Mouse (Mus musculus) adrenal gland, postnatal 14 days (tissue): ENCODE results near the gene Lce1d. TPM values are rescaled to one million over a fixed set of nuclear protein-coding genes. Genes with fewer than 3 reads are reported as not detected.

Experiments
- DNase-seq: peaks from one replicate; pipeline ENCODE4 v3.0.0; 2021; ENCODE audit warnings: mixed read lengths
- long read RNA-seq, 2 experiments: library from polyadenylated mRNA; stranded (forward); transcript quantifications; one replicate each; pipeline ENCODE4 v2.0.0; 2021
- total RNA-seq: library from RNA; stranded (reverse); gene quantifications from 2 replicates; pipeline ENCODE4 v1.2.3, GENCODE M21; 2021

Gene Lce1d
- total RNA-seq = not detected in 2 replicates
- long read RNA-seq, experiment 1 = 0 reads
- long read RNA-seq, experiment 2 = 0 reads

DNA sequence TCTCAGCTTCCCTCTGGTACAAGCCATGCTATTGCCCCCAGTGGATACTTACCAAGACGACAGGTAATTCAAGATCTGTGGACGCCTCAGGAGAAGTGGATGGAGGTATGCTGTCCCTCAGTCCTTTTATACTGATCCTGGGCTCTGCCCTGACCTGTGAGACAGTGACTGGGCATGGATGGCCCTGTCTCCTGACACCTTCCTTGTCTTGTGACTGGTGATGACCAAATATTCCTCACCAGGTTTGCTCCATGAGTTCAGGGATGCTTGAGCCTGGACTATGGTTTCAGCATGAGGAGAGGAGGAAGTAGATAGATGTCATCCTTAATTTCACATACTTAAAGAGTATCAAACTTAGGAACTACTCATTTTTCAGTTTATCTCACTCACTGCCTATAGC, at the start of gene Lce1d:
TSS of gene Lce1d (minus strand) at position 101 of the 400 bp plus-strand sequence.
- DNase-seq = no peak

DNA sequence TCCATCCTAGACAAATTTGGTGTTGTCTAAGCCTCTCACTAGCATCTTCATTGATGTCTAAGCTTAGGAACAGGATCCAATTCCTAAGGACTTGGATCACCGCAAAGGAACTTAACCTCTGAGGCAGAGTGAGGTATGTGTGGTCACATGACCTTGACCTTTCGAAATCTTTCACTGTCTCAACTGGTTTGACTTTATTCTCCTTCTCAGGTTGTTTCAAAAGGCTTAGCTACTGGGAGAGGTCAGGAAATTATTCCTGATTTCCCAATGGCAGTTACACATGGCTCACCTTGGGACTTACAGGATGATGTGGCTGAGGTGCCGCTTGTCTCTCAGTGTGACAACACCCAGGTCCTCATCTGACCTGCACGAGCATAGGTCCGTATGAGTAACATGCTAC, 35.6 kb upstream of the Lce1d start:
- DNase-seq = no peak

DNA sequence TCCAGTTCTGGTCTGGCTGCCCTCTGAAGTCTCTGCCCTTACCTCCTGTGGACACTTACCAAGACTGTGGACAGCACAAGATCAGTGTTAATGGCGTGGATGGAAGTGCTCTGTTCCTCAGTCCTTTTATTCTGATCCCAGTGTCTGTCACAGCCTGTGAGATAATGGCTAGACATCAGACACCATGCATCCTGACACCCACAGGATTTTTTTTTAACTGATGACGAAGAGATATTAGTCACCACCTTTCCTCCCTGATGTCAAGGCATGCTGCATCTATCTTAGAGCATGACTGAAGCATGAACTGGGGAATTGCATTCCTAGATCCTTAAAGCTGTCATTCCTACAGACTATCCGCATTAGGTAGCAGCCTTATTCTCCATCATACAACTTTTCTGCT, 33.2 kb upstream of the Lce1d start, which contains the start of gene Lce1f:
TSS of gene Lce1f (minus strand) at position 101 of the 400 bp plus-strand sequence.
- DNase-seq = no peak

DNA sequence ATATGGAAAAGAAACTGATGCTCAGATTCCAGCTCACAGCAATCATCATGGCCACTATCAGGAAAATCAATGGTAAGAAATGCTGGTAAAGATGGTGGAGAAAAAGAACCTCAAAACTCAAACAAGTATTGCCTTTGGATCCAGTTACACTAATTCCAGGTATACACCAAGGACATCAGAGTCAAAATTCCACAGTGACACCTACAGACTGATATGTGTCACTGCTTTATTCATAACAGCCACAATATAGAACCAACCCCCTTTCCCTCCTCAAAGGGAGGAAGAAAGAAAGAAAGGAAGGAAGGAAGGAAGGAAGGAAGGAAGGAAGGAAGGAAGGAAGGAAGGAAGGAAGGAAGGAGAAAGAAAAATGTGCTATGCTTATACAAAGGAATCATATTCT, 28.1 kb upstream of the Lce1d start:
- DNase-seq = no peak

DNA sequence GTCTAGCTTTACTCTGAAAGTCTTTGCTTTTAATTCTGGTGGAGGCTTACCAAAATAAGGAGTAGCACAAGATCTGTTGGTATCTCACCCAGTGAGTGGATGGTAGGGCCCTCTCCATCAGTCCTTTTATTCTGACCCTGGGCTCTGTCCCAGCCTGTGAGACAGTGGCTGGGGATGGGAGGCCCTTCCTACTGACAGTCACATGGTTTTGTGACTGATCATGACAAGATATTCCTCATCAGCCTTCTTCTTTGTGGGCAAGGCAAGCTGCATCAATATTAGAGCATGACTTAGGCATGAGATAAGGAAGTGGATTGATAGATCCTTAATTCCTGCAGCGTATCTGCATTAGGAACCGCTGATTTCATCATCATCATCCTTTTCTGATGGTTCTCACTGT, 22.0 kb upstream of the Lce1d start, which contains the start of gene Lce1e:
TSS of gene Lce1e (minus strand) at position 101 of the 400 bp plus-strand sequence.
- no peak for DNase-seq

DNA sequence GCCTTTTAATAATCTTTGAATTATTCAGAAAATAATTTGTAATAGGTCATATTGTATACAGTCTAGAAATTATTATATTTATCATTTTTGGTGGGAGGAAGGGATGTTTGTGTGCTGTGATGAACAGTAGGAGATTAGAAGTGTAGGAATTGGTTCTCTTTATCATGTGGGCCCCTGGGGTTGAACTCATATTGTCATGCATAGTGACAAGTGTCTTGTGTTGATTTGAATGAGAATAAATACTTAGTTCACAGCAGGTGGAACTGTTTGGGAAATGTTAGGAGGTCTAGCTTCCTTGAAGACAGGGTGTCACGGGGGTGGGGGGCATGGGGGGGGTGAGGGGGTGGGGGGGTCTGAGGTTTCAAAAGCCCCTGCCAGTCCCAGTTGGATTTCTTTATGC, 7.6 kb upstream of the Lce1d start:
- no peak for DNase-seq

DNA sequence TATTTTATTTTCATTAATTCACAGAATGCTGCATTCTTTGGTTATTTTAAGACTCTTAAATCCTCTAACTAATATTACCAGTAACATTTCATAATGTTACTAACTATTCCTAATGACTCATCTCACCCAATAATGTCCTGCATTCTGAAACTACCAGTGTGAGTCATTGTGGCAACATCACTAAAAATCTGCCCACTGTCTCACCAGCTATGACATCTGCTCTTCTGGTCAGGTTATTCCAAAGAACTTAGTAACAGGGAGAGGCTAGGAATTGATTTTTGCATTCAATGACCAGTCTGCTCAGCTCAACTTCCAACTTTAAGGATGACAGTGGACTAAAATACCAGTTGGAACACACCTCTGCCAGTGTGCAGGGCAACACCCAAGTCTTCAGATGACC, 4.7 kb upstream of the Lce1d start:
- DNase-seq = no peak

DNA sequence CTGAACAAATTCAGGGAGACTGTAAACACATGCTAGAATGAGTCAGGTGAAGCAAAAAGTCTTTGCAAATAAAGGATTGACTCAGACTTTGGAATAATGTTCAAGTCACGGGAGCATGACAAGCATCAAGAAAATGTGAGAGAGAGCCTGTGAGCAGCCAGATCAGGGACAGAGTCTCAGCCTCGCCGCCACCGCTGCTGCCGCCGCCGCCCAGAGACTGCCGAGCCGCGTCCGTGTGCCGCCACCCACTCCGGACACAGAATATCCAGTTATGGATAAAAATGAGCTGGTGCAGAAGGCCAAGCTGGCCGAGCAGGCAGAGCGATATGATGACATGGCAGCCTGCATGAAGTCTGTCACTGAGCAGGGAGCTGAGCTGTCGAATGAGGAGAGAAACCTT, 2.1 kb upstream of the Lce1d start:
- peak; percentile 44 for DNase-seq

DNA sequence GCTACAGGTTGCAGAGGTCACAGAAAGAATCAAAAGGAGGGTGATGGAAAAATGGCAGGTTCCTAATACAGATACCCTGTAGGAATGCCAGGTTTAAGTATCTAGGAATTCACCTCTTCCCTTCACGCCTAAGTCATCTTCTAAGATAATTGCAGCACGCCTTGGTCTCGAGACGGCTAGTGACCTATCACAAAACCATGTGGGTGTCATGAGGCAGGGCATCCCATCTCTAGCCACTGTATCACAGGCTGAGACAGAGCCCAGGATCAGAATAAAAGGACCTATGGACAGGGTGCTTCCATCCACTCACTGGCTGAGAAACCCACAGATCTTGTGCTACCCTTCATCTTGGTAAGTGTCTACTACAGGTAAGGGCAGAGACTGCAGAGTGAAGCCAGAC, 8.1 kb downstream of the Lce1d start, which contains the start of gene Lce1c:
TSS of gene Lce1c (plus strand) at position 301 of the 400 bp plus-strand sequence.
- DNase-seq = no peak

DNA sequence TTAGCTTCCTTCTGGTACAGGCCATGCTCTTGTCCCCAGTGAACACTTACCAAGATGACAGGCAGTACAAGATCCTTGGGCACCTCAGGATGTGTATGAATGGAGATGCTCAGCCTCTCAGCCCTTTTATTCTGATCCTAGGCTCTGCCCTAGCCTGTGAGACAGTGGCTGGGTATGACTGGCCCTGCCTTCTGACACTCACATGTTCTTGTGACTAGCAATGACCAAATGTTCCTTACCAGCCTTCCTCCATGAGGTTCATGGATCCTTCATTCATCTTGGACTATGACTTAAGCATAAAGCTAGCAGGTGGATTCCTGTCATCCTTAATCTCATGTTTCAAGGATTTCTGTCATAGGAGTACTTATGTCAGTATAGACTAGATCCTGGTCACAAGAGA, 16.8 kb downstream of the Lce1d start, which contains the start of gene Lce1a2:
TSS of gene Lce1a2 (minus strand) at position 101 of the 400 bp plus-strand sequence.
- no peak for DNase-seq

DNA sequence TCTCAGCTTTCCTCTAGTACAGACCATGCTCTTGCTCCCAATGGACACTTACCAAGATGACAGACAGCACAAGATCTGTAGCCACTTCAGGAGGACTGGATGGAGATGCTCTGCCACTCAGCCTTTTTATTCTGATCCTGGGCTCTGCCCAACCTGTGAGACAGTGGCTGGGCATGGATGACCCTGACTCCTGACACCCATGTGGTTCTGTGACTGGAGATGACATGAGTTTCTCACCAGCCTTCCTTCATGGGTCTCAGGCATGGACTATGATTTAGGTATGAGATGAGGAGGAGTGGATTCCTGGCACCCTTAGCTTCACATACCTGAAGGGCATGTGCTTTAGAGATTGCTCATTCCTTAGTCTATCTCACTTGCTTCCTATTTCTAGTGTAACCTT, 30.2 kb downstream of the Lce1d start, which contains the start of gene Lce1b:
TSS of gene Lce1b (minus strand) at position 101 of the 400 bp plus-strand sequence.
- no peak for DNase-seq

DNA sequence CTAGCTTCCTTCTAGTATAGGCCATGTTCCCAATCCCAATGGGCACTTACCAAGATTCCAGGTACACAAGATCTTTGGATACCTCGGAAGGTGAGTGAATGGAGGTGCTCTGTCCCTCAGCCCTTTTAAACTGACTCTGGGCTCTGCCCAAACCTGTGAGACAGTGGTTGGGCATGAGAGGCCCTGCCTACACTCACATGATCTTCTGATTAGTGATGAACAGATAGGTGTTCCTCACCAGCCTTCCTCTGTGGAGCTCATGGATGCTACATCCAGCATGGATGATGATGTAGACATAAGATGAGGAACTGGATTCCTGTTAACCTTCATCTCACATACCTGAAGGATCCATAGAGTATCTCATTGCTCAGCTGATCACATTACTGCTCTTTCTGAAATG, 38.8 kb downstream of the Lce1d start, which contains the start of gene Lce1a1:
TSS of gene Lce1a1 (minus strand) at position 101 of the 400 bp plus-strand sequence.
- DNase-seq = no peak

DNA sequence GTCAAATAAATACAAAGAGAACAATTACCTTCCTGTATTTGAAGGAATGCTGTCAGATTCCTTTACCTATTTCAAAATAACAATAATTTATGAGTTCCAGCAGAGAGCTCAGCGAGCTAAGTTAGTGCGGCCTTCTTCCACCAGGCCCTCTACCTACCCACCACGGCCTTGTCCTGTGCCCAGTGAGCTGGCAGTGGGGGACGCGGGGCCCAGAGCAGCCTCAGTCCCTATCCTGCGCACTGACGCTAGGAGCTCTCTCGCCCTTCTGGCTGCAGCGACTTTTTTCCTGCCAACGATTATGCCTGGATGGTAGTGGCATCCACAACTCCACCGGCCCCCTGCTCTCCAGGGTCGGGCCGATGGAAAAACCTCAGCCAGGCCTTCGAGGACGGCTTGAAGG, 47.2 kb downstream of the Lce1d start:
- no peak for DNase-seq

DNA sequence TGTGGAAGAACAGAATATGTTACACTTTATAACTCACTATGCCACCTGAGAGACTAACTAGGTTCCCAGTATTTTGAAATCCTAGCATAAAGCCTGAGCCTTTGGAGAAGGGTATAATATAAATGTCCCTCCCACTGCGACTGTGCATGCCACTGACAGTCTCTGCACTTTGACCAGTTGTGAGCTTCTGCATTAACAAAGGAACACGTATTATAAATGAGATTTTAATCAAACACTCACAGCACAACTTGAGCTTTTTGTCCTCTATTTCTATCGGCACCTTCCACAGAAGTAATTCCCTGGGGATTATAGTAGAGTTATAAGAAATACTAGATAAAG, 48.4 kb downstream of the Lce1d start:
- DNase-seq = no peak

DNA sequence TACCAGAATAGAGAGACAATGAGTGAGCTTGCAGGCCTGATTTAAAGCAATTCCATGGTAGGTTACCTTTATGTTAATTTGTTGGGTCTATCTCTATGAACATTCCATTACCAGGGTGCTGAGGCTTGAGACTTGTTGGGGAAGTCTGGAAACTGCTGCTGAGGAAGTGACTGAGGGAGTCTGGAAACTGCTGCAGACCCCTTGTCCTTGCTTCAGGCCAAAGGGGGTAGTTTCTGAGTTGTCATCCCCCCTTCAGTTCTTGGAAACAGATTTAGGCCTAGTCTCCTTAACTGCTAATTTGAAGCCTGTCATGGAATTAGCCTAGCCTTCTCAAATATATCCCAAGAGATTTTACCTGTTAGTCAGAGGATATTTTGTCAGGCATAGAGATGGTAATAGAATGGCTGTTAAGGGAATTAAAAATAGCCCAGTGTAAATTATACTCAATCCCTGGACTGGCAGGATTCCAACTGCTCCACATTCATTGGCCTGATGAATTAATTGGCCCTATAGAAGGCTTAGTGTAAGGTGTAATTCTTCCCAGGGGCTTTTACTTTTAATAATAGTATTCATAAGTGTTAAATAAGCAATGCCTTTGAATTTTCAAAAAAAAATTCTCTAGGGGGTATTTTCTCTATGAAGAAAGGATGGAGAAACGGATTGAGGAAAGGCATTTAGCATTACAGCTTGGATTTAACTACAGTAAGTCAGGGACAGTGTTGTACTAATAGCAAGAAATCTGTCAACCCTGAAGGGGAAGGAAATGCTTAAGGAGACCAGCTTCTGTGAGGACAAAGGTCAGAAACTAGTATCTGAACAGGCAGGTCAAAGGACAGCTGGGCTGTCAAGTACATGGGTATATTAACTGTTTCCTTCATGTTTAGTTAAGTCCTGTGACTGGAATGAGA, 49.0 kb downstream of the Lce1d start:
- no peak for DNase-seq

Other genes with a start within 250 kb of the Lce1d start
- not detected in 2 replicates for gene Sprr1b, start 248.4 kb downstream of the Lce1d start, total RNA-seq
- not detected in 2 replicates for gene Sprr3, start 228.5 kb downstream of the Lce1d start, total RNA-seq
- not detected in 2 replicates for gene Sprr1a, start 201.3 kb downstream of the Lce1d start, total RNA-seq
- gene Sprr4, start 186.7 kb downstream of the Lce1d start, total RNA-seq = not detected in 2 replicates
- not detected in 2 replicates for gene 2310046K23Rik, start 152.7 kb downstream of the Lce1d start, total RNA-seq
- not detected in 2 replicates for gene Ivl, start 113.5 kb downstream of the Lce1d start, total RNA-seq
- gene Smcp, start 98.2 kb downstream of the Lce1d start, total RNA-seq = not detected in 2 replicates
- gene 2210017I01Rik, start 79.7 kb downstream of the Lce1d start, total RNA-seq = not detected in 2 replicates
- not detected in 2 replicates for gene Lce6a, start 65.5 kb downstream of the Lce1d start, total RNA-seq
- gene Lce1a1, start 38.9 kb downstream of the Lce1d start, total RNA-seq = not detected in 2 replicates
- not detected in 2 replicates for gene Lce1b, start 30.3 kb downstream of the Lce1d start, total RNA-seq
- gene Lce1a2, start 16.9 kb downstream of the Lce1d start, total RNA-seq = not detected in 2 replicates
- not detected in 2 replicates for gene Lce1c, start 8.0 kb downstream of the Lce1d start, total RNA-seq
- gene Lce1e, start 21.9 kb upstream of the Lce1d start, total RNA-seq = not detected in 2 replicates
- gene Lce1f, start 33.1 kb upstream of the Lce1d start, total RNA-seq = not detected in 2 replicates
- gene Gm38119, start 51.9 kb upstream of the Lce1d start, total RNA-seq = not detected in 2 replicates
- not detected in 2 replicates for gene Lce1g, start 65.1 kb upstream of the Lce1d start, total RNA-seq
- gene Lce1h, start 77.9 kb upstream of the Lce1d start, total RNA-seq = not detected in 2 replicates
- not detected in 2 replicates for gene Lce1i, start 91.7 kb upstream of the Lce1d start, total RNA-seq
- gene Lce1j, start 103.3 kb upstream of the Lce1d start, total RNA-seq = not detected in 2 replicates
- gene Lce1k, start 120.7 kb upstream of the Lce1d start, total RNA-seq = not detected in 2 replicates
- not detected in 2 replicates for gene Kprp, start 140.0 kb upstream of the Lce1d start, total RNA-seq
- not detected in 2 replicates for gene Lce1l, start 164.1 kb upstream of the Lce1d start, total RNA-seq
- gene 2310050C09Rik, start 183.0 kb upstream of the Lce1d start, total RNA-seq = not detected in 2 replicates
- gene Lce3a, start 239.0 kb upstream of the Lce1d start, total RNA-seq = not detected in 2 replicates
- not detected in 2 replicates for gene Lce3b, start 245.8 kb upstream of the Lce1d start, total RNA-seq